Mouse (Mus musculus): ENCODE measurements around the gene Pgbd1. TPM values are rescaled to one million over a fixed set of nuclear protein-coding genes. Genes with fewer than 3 reads are reported as not detected.

Gene Pgbd1
- total and polyA plus RNA-seq, 3 experiments, result 3.9 to 7.4 (median 4.0) TPM

GRCm38 (mm10) chr13:21456347-21456746 is 15.5 kb upstream of the Pgbd1 start:
- H3K9ac ChIP-seq (ENCODE audit: insufficient read depth, low read depth), result no peak overlapping the region
- no peak overlapping the region for H3K27ac ChIP-seq (ENCODE audit: insufficient read depth, low read depth)
- no peak for TF ChIP-seq IRF4 (IDR thresholded peaks at IDR 0.05; ENCODE audit: low read depth, low read length)
- TF ChIP-seq MAX (IDR thresholded peaks at IDR 0.05; ENCODE audit: low read length), result no peak
- no peak for TF ChIP-seq MYC (IDR thresholded peaks at IDR 0.05; ENCODE audit: low read depth, low read length)
- no peak for TF ChIP-seq E2F4 (IDR thresholded peaks at IDR 0.05; ENCODE audit: insufficient replicate concordance, low read depth, low read length)
- no peak for TF ChIP-seq GABPA (IDR thresholded peaks at IDR 0.05; ENCODE audit: insufficient replicate concordance, low read depth, low read length)
- TF ChIP-seq RCOR1 (conservative IDR thresholded peaks at IDR 0.05; ENCODE audit: low read depth, low read length), result no peak
- no peak for TF ChIP-seq USF1 (IDR thresholded peaks at IDR 0.05; ENCODE audit: low read depth, low read length)
- TF ChIP-seq TBP (conservative IDR thresholded peaks at IDR 0.05; ENCODE audit: low read depth, low read length), result no peak
- TF ChIP-seq EP300 (IDR thresholded peaks at IDR 0.05; ENCODE audit: low read length), result no peak
- DNase-seq (ENCODE audit: extremely low read depth), result no peak
- H3K36me3 ChIP-seq (replicated peaks in 1 of 2; ENCODE audit: control insufficient read depth in 1 of 2, insufficient read depth in 1 of 2, low read length in 1 of 2), result peaks cover 0 to 6% of the 10 kb centered on the region in 2 experiments
- no peak overlapping the region for H3K4me3 ChIP-seq (replicated peaks in 1 of 3; ENCODE audit: low read depth in 2 of 3, low read length in 2 of 3, poor library complexity in 1 of 3)
- dilution Hi-C loops (cut with MboI; ENCODE audit: extremely low pct_ligation_motif_present, extremely low pct_unique_long_range_greater_than_20kb, low sequenced_read_pairs) (no loop called here), in situ Hi-C loops (cut with MboI; ENCODE audit: low pct_ligation_motif_present, low pct_unique_long_range_greater_than_20kb, low sequenced_read_pairs) (loop anchor here (10.0 kb wide), 1 partner anchor 52 kb away; the partner anchor contains the start of gene Zkscan3)
- peaks cover 6% of the 10 kb centered on the region for H3K27me3 ChIP-seq (replicated peaks)
- no peaks in the 10 kb centered on the region for H3K9me3 ChIP-seq (replicated peaks; ENCODE audit: low read length)
- H3K4me2 ChIP-seq (ENCODE audit: insufficient read depth, low read depth, poor library complexity, severe bottlenecking), result no peak overlapping the region
- H3K4me1 ChIP-seq (ENCODE audit: control insufficient read depth in 1 of 2, insufficient read depth in 2 of 2), result peaks cover 0 to 14% of the 10 kb centered on the region in 2 experiments; a peak in 2 of 4 replicates
- H3K79me2 ChIP-seq (replicated peaks; ENCODE audit: control insufficient read depth, extremely low read depth, insufficient read depth, poor library complexity, severe bottlenecking), result peaks cover 21% of the 10 kb centered on the region

- no peaks in the 10 kb centered on the region for H3K27me3 ChIP-seq (replicated peaks)
- no peak for DNase-seq (ENCODE audit: extremely low read depth)
- peaks cover under 1 to 22% of the 10 kb centered on the region in 2 experiments for H3K36me3 ChIP-seq (replicated peaks in 1 of 2; ENCODE audit: control insufficient read depth in 1 of 2, insufficient read depth in 1 of 2, low read length in 1 of 2)
- H3K79me2 ChIP-seq (replicated peaks; ENCODE audit: control insufficient read depth, extremely low read depth, insufficient read depth, poor library complexity, severe bottlenecking), result peaks cover 31% of the 10 kb centered on the region
- dilution Hi-C loops (cut with MboI; ENCODE audit: extremely low pct_ligation_motif_present, extremely low pct_unique_long_range_greater_than_20kb, low sequenced_read_pairs), result no loop called here
- in situ Hi-C loops (cut with MboI; ENCODE audit: low pct_ligation_motif_present, low pct_unique_long_range_greater_than_20kb, low sequenced_read_pairs), result loop anchor here (10.0 kb wide), 1 partner anchor 49 kb away; the partner anchor contains the start of gene Zkscan3
- no peaks in the 10 kb centered on the region for H3K9me3 ChIP-seq (replicated peaks; ENCODE audit: low read length)
- peak overlapping the region in 1 of 3 experiments; percentile 83 for H3K4me3 ChIP-seq (replicated peaks in 1 of 3; ENCODE audit: low read depth in 2 of 3, low read length in 2 of 3, poor library complexity in 1 of 3)
- peak overlapping the region; percentile 64; the same call in 1 of the 2 replicates for H3K9ac ChIP-seq (ENCODE audit: insufficient read depth, low read depth)
- no peak overlapping the region for H3K27ac ChIP-seq (ENCODE audit: insufficient read depth, low read depth)
- no peak for TF ChIP-seq ZKSCAN1 (IDR thresholded peaks at IDR 0.05; ENCODE audit: borderline replicate concordance, low read depth, low read length)
- no peak for TF ChIP-seq CHD2 (IDR thresholded peaks at IDR 0.05; ENCODE audit: low read length)
- TF ChIP-seq RAD21 (IDR thresholded peaks at IDR 0.05; ENCODE audit: low read depth, low read length), result no peak
- TF ChIP-seq NELFE (IDR thresholded peaks at IDR 0.05; ENCODE audit: low read depth, low read length), result no peak
- no peak for TF ChIP-seq RCOR1 (conservative IDR thresholded peaks at IDR 0.05; ENCODE audit: low read depth, low read length)
- no peak for TF ChIP-seq CHD1 (IDR thresholded peaks at IDR 0.05; ENCODE audit: low read depth, low read length)
- no peak for TF ChIP-seq TBP (conservative IDR thresholded peaks at IDR 0.05; ENCODE audit: low read depth, low read length)
- no peak for TF ChIP-seq ETS1 (conservative IDR thresholded peaks at IDR 0.05; ENCODE audit: low read depth, low read length)
- TF ChIP-seq MXI1 (IDR thresholded peaks at IDR 0.05; ENCODE audit: low read depth, low read length), result no peak
- TF ChIP-seq PAX5 (IDR thresholded peaks at IDR 0.05; ENCODE audit: low read length), result no peak
- TF ChIP-seq SIN3A (IDR thresholded peaks at IDR 0.05; ENCODE audit: low read length), result no peak
- no peak for TF ChIP-seq MAFK (IDR thresholded peaks at IDR 0.05; ENCODE audit: insufficient replicate concordance, low read length)
- TF ChIP-seq GABPA (IDR thresholded peaks at IDR 0.05; ENCODE audit: insufficient replicate concordance, low read depth, low read length), result no peak
- TF ChIP-seq BHLHE40 (IDR thresholded peaks at IDR 0.05; ENCODE audit: low read depth, low read length), result no peak
- TF ChIP-seq ZNF384 (IDR thresholded peaks at IDR 0.05; ENCODE audit: low read depth, low read length), result no peak
- TF ChIP-seq E2F4 (IDR thresholded peaks at IDR 0.05; ENCODE audit: insufficient replicate concordance, low read depth, low read length), result no peak
- no peak for TF ChIP-seq IRF4 (IDR thresholded peaks at IDR 0.05; ENCODE audit: low read depth, low read length)
- no peak for TF ChIP-seq KAT2A (IDR thresholded peaks at IDR 0.05; ENCODE audit: insufficient replicate concordance, low read length)
- peaks cover 0 to 14% of the 10 kb centered on the region in 2 experiments; a peak in 2 of 4 replicates for H3K4me1 ChIP-seq (ENCODE audit: control insufficient read depth in 1 of 2, insufficient read depth in 2 of 2)
- H3K4me2 ChIP-seq (ENCODE audit: insufficient read depth, low read depth, poor library complexity, severe bottlenecking), result peak overlapping the region; percentile 79; the same call in 1 of the 2 replicates
Observed at GRCm38 (mm10) chr13:21454133-21454532, 13.3 kb upstream of the Pgbd1 start.

Data from CH12.LX (cell line).